In the genomic region with DNA sequence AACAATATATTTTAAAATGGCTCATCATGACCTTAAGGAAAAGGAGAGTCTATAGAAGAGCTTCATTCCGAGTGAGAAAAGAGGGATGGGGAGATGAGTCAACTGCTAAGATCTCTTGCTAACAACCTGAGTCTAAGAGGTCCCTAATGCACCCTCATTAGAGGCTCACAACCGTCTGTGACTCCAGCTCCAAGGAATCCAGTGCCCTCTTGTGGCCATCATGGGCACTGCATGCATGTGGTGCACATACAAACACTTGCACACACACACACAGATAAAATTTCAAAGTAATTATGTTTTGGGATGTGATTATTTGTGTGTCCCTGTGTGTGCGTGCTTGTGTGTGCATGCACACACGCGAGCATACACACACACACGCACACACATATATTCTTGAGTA, we compare ENCODE assay signal across 16 mouse cellular contexts. TPM values are rescaled to one million over a fixed set of nuclear protein-coding genes. Genes with fewer than 3 reads are reported as not detected.
DNase-seq lines count a peak whose midpoint lies in the region; ATAC-seq and TF ChIP-seq lines count a peak whose summit lies in the region.
"Had no signal": no experiment of that assay in that cellular context is flagged by ENCODE, and none has a peak within 500 bp of the region (broad histone marks: within the 10 kb centered on the region; RNA-seq: fewer than 3 reads in every experiment).

No protein-coding gene starts in this region.

- TF ChIP-seq CTCF in MEL (IDR thresholded peaks at IDR 0.05 in 2 of 3, conservative IDR thresholded peaks at IDR 0.05 in 1 of 3; ENCODE audit: control insufficient read depth in 1 of 3, insufficient read depth in 1 of 3, low read depth in 2 of 3, low read length in 3 of 3, poor library complexity in 1 of 3, severe bottlenecking in 1 of 3): peak; percentile 62 to 73 (median 65)
- TF ChIP-seq CTCF in liver, postnatal 0 days (IDR thresholded peaks at IDR 0.05; ENCODE audit: low read depth): peak; percentile 61

- no peaks in the 10 kb centered on the region for H3K9me3 ChIP-seq in hindbrain, embryonic 11.5 days (ENCODE audit: control insufficient read depth, low read length)
- H3K9me3 ChIP-seq in hindbrain, embryonic 14.5 days (ENCODE audit: control insufficient read depth, low read length): peaks cover 6% of the 10 kb centered on the region; the same call in 1 of the 2 replicates
- no peaks in the 10 kb centered on the region for H3K9me3 ChIP-seq in MEL (replicated peaks; ENCODE audit: insufficient read depth, low read length)
- peaks cover 5% of the 10 kb centered on the region for H3K9me3 ChIP-seq in liver, postnatal 0 days (ENCODE audit: low read length)
- H3K9me3 ChIP-seq: intestine, embryonic 15.5 days had no signal

- H3K9ac ChIP-seq in hindbrain, embryonic 11.5 days (ENCODE audit: low read depth, low read length): no peak overlapping the region
- no peak overlapping the region for H3K9ac ChIP-seq in hindbrain, embryonic 14.5 days
- no peak overlapping the region for H3K9ac ChIP-seq in MEL (ENCODE audit: control insufficient read depth, low read depth, low read length, poor library complexity, severe bottlenecking)
- H3K9ac ChIP-seq in liver, postnatal 0 days (replicated peaks): no peak overlapping the region
- H3K9ac ChIP-seq: intestine, embryonic 15.5 days; limb, embryonic 13.5 days had no signal

- WGBS in hindbrain, embryonic 11.5 days: 83% methylated on average over 6 of the region's 6 CpGs
- WGBS in hindbrain, embryonic 14.5 days: 83% methylated on average over 6 of the region's 6 CpGs
- WGBS in liver, postnatal 0 days (ENCODE audit: insufficient replicate concordance): 75% methylated on average over 6 of the region's 6 CpGs

- no peak overlapping the region for H3K4me2 ChIP-seq in hindbrain, embryonic 11.5 days (replicated peaks; ENCODE audit: low read depth, low read length)
- no peak overlapping the region for H3K4me2 ChIP-seq in hindbrain, embryonic 14.5 days (replicated peaks)
- H3K4me2 ChIP-seq in liver, postnatal 0 days (ENCODE audit: low read depth, low read length): no peak overlapping the region
- H3K4me2 ChIP-seq: intestine, embryonic 15.5 days; limb, embryonic 13.5 days had no signal

- no peak for TF ChIP-seq EP300 in MEL (IDR thresholded peaks at IDR 0.05; ENCODE audit: low read depth in 1 of 2, low read length in 2 of 2)
- TF ChIP-seq EP300 in liver, postnatal 0 days (IDR thresholded peaks at IDR 0.05; ENCODE audit: low read depth): no peak

- no peak overlapping the region for H3K27ac ChIP-seq in hindbrain, embryonic 11.5 days (ENCODE audit: low read depth, low read length)
- no peak overlapping the region for H3K27ac ChIP-seq in hindbrain, embryonic 14.5 days
- peak overlapping the region; percentile 96 for H3K27ac ChIP-seq in MEL (ENCODE audit: control insufficient read depth, low read depth, low read length)
- H3K27ac ChIP-seq in liver, postnatal 0 days (ENCODE audit: low read depth): no peak overlapping the region
- H3K27ac ChIP-seq: intestine, embryonic 15.5 days; limb, embryonic 13.5 days; macrophage had no signal

- H3K4me3 ChIP-seq in hindbrain, embryonic 11.5 days (ENCODE audit: low read depth, low read length): no peak overlapping the region
- H3K4me3 ChIP-seq in hindbrain, embryonic 14.5 days (replicated peaks; ENCODE audit: low read length): no peak overlapping the region
- no peak overlapping the region for H3K4me3 ChIP-seq in MEL (ENCODE audit: control insufficient read depth in 1 of 2, insufficient read depth in 1 of 2, low read depth in 2 of 2, low read length in 2 of 2)
- no peak overlapping the region for H3K4me3 ChIP-seq in liver, postnatal 0 days (ENCODE audit: low read depth, low read length)
- H3K4me3 ChIP-seq: intestine, embryonic 15.5 days; limb, embryonic 13.5 days; myocyte had no signal

- no peaks in the 10 kb centered on the region for H3K27me3 ChIP-seq in hindbrain, embryonic 11.5 days (ENCODE audit: control insufficient read depth, insufficient read depth, low read length)
- no peaks in the 10 kb centered on the region for H3K27me3 ChIP-seq in hindbrain, embryonic 14.5 days (ENCODE audit: control insufficient read depth, insufficient read depth, low read length)
- no peaks in the 10 kb centered on the region for H3K27me3 ChIP-seq in MEL (ENCODE audit: control insufficient read depth in 1 of 2, insufficient read depth in 2 of 2, low read length in 2 of 2)
- H3K27me3 ChIP-seq in liver, postnatal 0 days (ENCODE audit: insufficient read depth, low read length): no peaks in the 10 kb centered on the region
- H3K27me3 ChIP-seq: intestine, embryonic 15.5 days; limb, embryonic 13.5 days had no signal

- TF ChIP-seq RAD21 in MEL (IDR thresholded peaks at IDR 0.05; ENCODE audit: low read depth, low read length): peak; percentile 32

- TF ChIP-seq POLR2A in MEL (IDR thresholded peaks at IDR 0.05; ENCODE audit: control insufficient read depth in 1 of 2, insufficient read depth in 1 of 2, low read depth in 1 of 2, low read length in 2 of 2, poor library complexity in 1 of 2): no peak

- H3K36me3 ChIP-seq in hindbrain, embryonic 11.5 days (ENCODE audit: control insufficient read depth, insufficient read depth, low read length): no peaks in the 10 kb centered on the region
- no peaks in the 10 kb centered on the region for H3K36me3 ChIP-seq in hindbrain, embryonic 14.5 days (replicated peaks; ENCODE audit: control insufficient read depth, insufficient read depth)
- H3K36me3 ChIP-seq in MEL (ENCODE audit: control insufficient read depth in 1 of 2, insufficient read depth in 2 of 2, low read length in 2 of 2): peaks cover 0 to 5% of the 10 kb centered on the region in 2 experiments; a peak in 2 of 4 replicates
- H3K36me3 ChIP-seq in liver, postnatal 0 days (replicated peaks; ENCODE audit: insufficient read depth, low read length): no peaks in the 10 kb centered on the region
- H3K36me3 ChIP-seq: intestine, embryonic 15.5 days; limb, embryonic 13.5 days had no signal

- H3K4me1 ChIP-seq in hindbrain, embryonic 11.5 days (replicated peaks; ENCODE audit: control insufficient read depth, insufficient read depth, low read length): no peaks in the 10 kb centered on the region
- no peaks in the 10 kb centered on the region for H3K4me1 ChIP-seq in hindbrain, embryonic 14.5 days (replicated peaks; ENCODE audit: control insufficient read depth, insufficient read depth, low read length)
- H3K4me1 ChIP-seq in MEL (ENCODE audit: control insufficient read depth in 1 of 2, insufficient read depth in 2 of 2, low read length in 2 of 2): peaks cover 0 to 12% of the 10 kb centered on the region in 2 experiments; a peak in 1 of 4 replicates
- H3K4me1 ChIP-seq in liver, postnatal 0 days (ENCODE audit: insufficient read depth): no peaks in the 10 kb centered on the region
- H3K4me1 ChIP-seq: intestine, embryonic 15.5 days; limb, embryonic 13.5 days had no signal

- peak; percentile 18 for DNase-seq in hindbrain, embryonic 11.5 days (ENCODE audit: low spot score)
- no peak for DNase-seq in hindbrain, embryonic 14.5 days (ENCODE audit: low spot score)
- DNase-seq in spleen, adult 12 weeks (ENCODE audit: low spot score): peak; percentile 2
- no peak for DNase-seq in spleen, postnatal 14 days (ENCODE audit: low spot score in 2 of 2)
- peak; percentile 61 for DNase-seq in MEL (ENCODE audit: low read depth, low spot score)
- DNase-seq in liver, postnatal 0 days: no peak
- DNase-seq in left cerebral cortex, adult 11 months (ENCODE audit: low spot score): no peak
- DNase-seq in gastrocnemius, adult 18-20 months (ENCODE audit: low spot score): no peak
- DNase-seq: adrenal gland, postnatal 36 days; cerebellum, postnatal 36 days; gastrocnemius, postnatal 10 days had no signal

- ATAC-seq in hindbrain, embryonic 11.5 days (ENCODE audit: low FRiP score): no peak
- no peak for ATAC-seq in hindbrain, embryonic 14.5 days (ENCODE audit: low FRiP score)
- ATAC-seq in liver, postnatal 0 days: no peak
- ATAC-seq: intestine, embryonic 15.5 days had no signal

- no peaks in the 10 kb centered on the region for H3K79me2 ChIP-seq in MEL (ENCODE audit: control insufficient read depth, insufficient read depth, low read length, poor library complexity)

RNA-seq across cellular contexts. Expression of a gene that starts 12.2 kb away (rescaled TPM):
- 7.2 and 12.7 TPM in 2 replicates for polyA plus RNA-seq in hindbrain, embryonic 11.5 days (2014; fragmentation: Nextera tagmentation; extraction: Ambion mirVana)
- polyA plus RNA-seq in hindbrain, embryonic 14.5 days (2014; fragmentation: Nextera tagmentation; extraction: Ambion mirVana): 8.8 and 11.3 TPM in 2 replicates
- total RNA-seq in MEL (2012; rRNA removed): not detected in 2 replicates
- polyA plus RNA-seq in MEL (2012; ENCODE audit: insufficient read depth in 1 of 2, insufficient read length in 2 of 2, low read depth in 1 of 2, low replicate concordance in 2 of 2, missing spikeins in 1 of 2): not detected
- 1.3 and 1.4 TPM in 2 replicates for polyA plus RNA-seq in liver, postnatal 0 days (2015; fragmentation: Nextera tagmentation; extraction: Ambion mirVana)
- total RNA-seq in gastrocnemius, adult 18-20 months (2021): 1 to 10 TPM; 3.9 to 4.6 TPM

RNA-seq across cellular contexts. Expression of a gene that starts 22.1 kb away (rescaled TPM):
- polyA plus RNA-seq in hindbrain, embryonic 11.5 days (2014; fragmentation: Nextera tagmentation; extraction: Ambion mirVana): 17.4 and 19.0 TPM in 2 replicates
- polyA plus RNA-seq in hindbrain, embryonic 14.5 days (2014; fragmentation: Nextera tagmentation; extraction: Ambion mirVana): 33.8 and 35.2 TPM in 2 replicates
- 3.2 TPM in 2 replicates for total RNA-seq in MEL (2012; rRNA removed)
- 1 to 10 TPM in 1 of 2 experiments, not detected in 1; 5.3 TPM for polyA plus RNA-seq in MEL (2012; ENCODE audit: insufficient read depth in 1 of 2, insufficient read length in 2 of 2, low read depth in 1 of 2, low replicate concordance in 2 of 2, missing spikeins in 1 of 2)
- 3.4 and 3.9 TPM in 2 replicates for polyA plus RNA-seq in liver, postnatal 0 days (2015; fragmentation: Nextera tagmentation; extraction: Ambion mirVana)
- 1 to 10 TPM; 6.3 to 6.9 TPM for total RNA-seq in gastrocnemius, adult 18-20 months (2021)

RNA-seq across cellular contexts. Expression of a gene that starts 35.5 kb away (rescaled TPM):
- 0.46 and 0.52 TPM in 2 replicates for polyA plus RNA-seq in hindbrain, embryonic 11.5 days (2014; fragmentation: Nextera tagmentation; extraction: Ambion mirVana)
- polyA plus RNA-seq in hindbrain, embryonic 14.5 days (2014; fragmentation: Nextera tagmentation; extraction: Ambion mirVana): 0.74 and 0.91 TPM in 2 replicates
- total RNA-seq in MEL (2012; rRNA removed): not detected in 2 replicates
- polyA plus RNA-seq in MEL (2012; ENCODE audit: insufficient read depth in 1 of 2, insufficient read length in 2 of 2, low read depth in 1 of 2, low replicate concordance in 2 of 2, missing spikeins in 1 of 2): not detected
- 0.12 TPM in 1 of 2 replicates, not detected in the other for polyA plus RNA-seq in liver, postnatal 0 days (2015; fragmentation: Nextera tagmentation; extraction: Ambion mirVana)
- not detected for total RNA-seq in gastrocnemius, adult 18-20 months (2021)
- total RNA-seq: gastrocnemius, postnatal 10 days had no signal
- polyA plus RNA-seq: heart, embryonic 16.5 days; intestine, embryonic 15.5 days; macrophage; myocyte had no signal

RNA-seq across cellular contexts. Expression of a gene that starts 46.6 kb away (rescaled TPM):
- polyA plus RNA-seq in hindbrain, embryonic 11.5 days (2014; fragmentation: Nextera tagmentation; extraction: Ambion mirVana): 77.4 and 86.1 TPM in 2 replicates
- 19.1 and 21.0 TPM in 2 replicates for polyA plus RNA-seq in hindbrain, embryonic 14.5 days (2014; fragmentation: Nextera tagmentation; extraction: Ambion mirVana)
- total RNA-seq in MEL (2012; rRNA removed): 0.15 and 0.16 TPM in 2 replicates
- under 1 TPM in 1 of 2 experiments, not detected in 1; 0.57 TPM for polyA plus RNA-seq in MEL (2012; ENCODE audit: insufficient read depth in 1 of 2, insufficient read length in 2 of 2, low read depth in 1 of 2, low replicate concordance in 2 of 2, missing spikeins in 1 of 2)
- 0.12 TPM in 1 of 2 replicates, not detected in the other for polyA plus RNA-seq in liver, postnatal 0 days (2015; fragmentation: Nextera tagmentation; extraction: Ambion mirVana)
- total RNA-seq in gastrocnemius, adult 18-20 months (2021): not detected
- total RNA-seq: gastrocnemius, postnatal 10 days had no signal
- polyA plus RNA-seq: macrophage had no signal

RNA-seq across cellular contexts. Expression of a gene that starts 56.4 kb away (rescaled TPM):
- 189 and 201 TPM in 2 replicates for polyA plus RNA-seq in hindbrain, embryonic 11.5 days (2014; fragmentation: Nextera tagmentation; extraction: Ambion mirVana)
- polyA plus RNA-seq in hindbrain, embryonic 14.5 days (2014; fragmentation: Nextera tagmentation; extraction: Ambion mirVana): 125 and 137 TPM in 2 replicates
- total RNA-seq in MEL (2012; rRNA removed): 142 and 167 TPM in 2 replicates
- 100 to 1,000 TPM in 1 of 2 experiments, not detected in 1; 216 TPM for polyA plus RNA-seq in MEL (2012; ENCODE audit: insufficient read depth in 1 of 2, insufficient read length in 2 of 2, low read depth in 1 of 2, low replicate concordance in 2 of 2, missing spikeins in 1 of 2)
- 52.0 and 53.9 TPM in 2 replicates for polyA plus RNA-seq in liver, postnatal 0 days (2015; fragmentation: Nextera tagmentation; extraction: Ambion mirVana)
- 10 to 100 TPM; 40.4 to 48.4 TPM for total RNA-seq in gastrocnemius, adult 18-20 months (2021)

Comparison
In these comparisons a context has a peak if more than half of its experiments do, and no peak if none do; other contexts are left out.
1. DNase-seq: peak in hindbrain, embryonic 11.5 days (single experiment), spleen, adult 12 weeks (single experiment) and MEL (single experiment); none in hindbrain, embryonic 14.5 days (single experiment), spleen, postnatal 14 days (0 of 2), liver, postnatal 0 days (single experiment), left cerebral cortex, adult 11 months (single experiment) and gastrocnemius, adult 18-20 months (single experiment).